Mouse (Mus musculus): ENCODE data around the gene Tcf21. TPM values are rescaled to one million over a fixed set of nuclear protein-coding genes. Genes with fewer than 3 reads are reported as not detected.

The Tcf21 gene
- polyA plus RNA-seq, 1 experiment from 2014 or later = 750 TPM

GRCm38 (mm10) chr10:22844731-22845130 lies 24.8 kb upstream of the Tcf21 start:
- Histone ChIP-seq H3K4me2 (replicated peaks; ENCODE audit: low read depth, low read length) (no peak overlapping the region), H3K4me1 (ENCODE audit: insufficient read depth, low read depth, low read length) (no peaks in the 10 kb centered on the region), H3K9ac (replicated peaks; ENCODE audit: low read depth) (no peak overlapping the region), H3K27me3 (replicated peaks; ENCODE audit: insufficient read depth, low read length) (no peaks in the 10 kb centered on the region), H3K27ac (ENCODE audit: low read length) (no peak overlapping the region), H3K9me3 (ENCODE audit: low read length) (no peaks in the 10 kb centered on the region), H3K4me3 (ENCODE audit: low read depth, low read length) (no peak overlapping the region), H3K36me3 (ENCODE audit: insufficient read depth, low read length) (no peaks in the 10 kb centered on the region)
- DNase-seq (ENCODE audit: low spot score) (no peak), ATAC-seq (no peak)
- WGBS = 42% methylated on average over 10 of the region's 10 CpGs
- TF ChIP-seq CTCF (IDR thresholded peaks at IDR 0.05) (no peak), EP300 (IDR thresholded peaks at IDR 0.05) (no peak)

GRCm38 (mm10) chr10:22843440-22844361 lies 23.7 kb upstream of the Tcf21 start:
- Histone ChIP-seq H3K9ac (replicated peaks; ENCODE audit: low read depth) (no peak overlapping the region), H3K9me3 (ENCODE audit: low read length) (no peaks in the 10 kb centered on the region), H3K4me1 (ENCODE audit: insufficient read depth, low read depth, low read length) (no peaks in the 10 kb centered on the region), H3K4me3 (ENCODE audit: low read depth, low read length) (no peak overlapping the region), H3K27me3 (replicated peaks; ENCODE audit: insufficient read depth, low read length) (no peaks in the 10 kb centered on the region), H3K36me3 (ENCODE audit: insufficient read depth, low read length) (no peaks in the 10 kb centered on the region), H3K4me2 (replicated peaks; ENCODE audit: low read depth, low read length) (peak overlapping the region; percentile 9; the same call in 1 of the 2 replicates), H3K27ac (ENCODE audit: low read length) (no peak overlapping the region)
- no peak; the same call in 1 of the 2 replicates for TF ChIP-seq CTCF (IDR thresholded peaks at IDR 0.05)
- no peak for TF ChIP-seq EP300 (IDR thresholded peaks at IDR 0.05)
- WGBS = 10% methylated on average over 26 of the region's 26 CpGs
- DNase-seq (ENCODE audit: low spot score) (no peak), ATAC-seq (no peak)

GRCm38 (mm10) chr10:22842781-22843439 lies 22.9 kb upstream of the Tcf21 start:
- Histone ChIP-seq H3K36me3 (ENCODE audit: insufficient read depth, low read length) (no peaks in the 10 kb centered on the region), H3K27ac (ENCODE audit: low read length) (no peak overlapping the region), H3K9me3 (ENCODE audit: low read length) (no peaks in the 10 kb centered on the region), H3K4me2 (replicated peaks; ENCODE audit: low read depth, low read length) (no peak overlapping the region), H3K27me3 (replicated peaks; ENCODE audit: insufficient read depth, low read length) (no peaks in the 10 kb centered on the region), H3K4me3 (ENCODE audit: low read depth, low read length) (no peak overlapping the region), H3K9ac (replicated peaks; ENCODE audit: low read depth) (no peak overlapping the region), H3K4me1 (ENCODE audit: insufficient read depth, low read depth, low read length) (no peaks in the 10 kb centered on the region)
- ATAC-seq (no peak), DNase-seq (ENCODE audit: low spot score) (no peak)
- WGBS = 28% methylated on average over 17 of the region's 17 CpGs
- TF ChIP-seq CTCF (IDR thresholded peaks at IDR 0.05) (no peak), EP300 (IDR thresholded peaks at IDR 0.05) (no peak)

- WGBS = 45% methylated on average over 4 of the region's 4 CpGs
- Histone ChIP-seq H3K27ac (ENCODE audit: low read length) (no peak overlapping the region), H3K9me3 (ENCODE audit: low read length) (no peaks in the 10 kb centered on the region), H3K9ac (replicated peaks; ENCODE audit: low read depth) (no peak overlapping the region), H3K4me2 (replicated peaks; ENCODE audit: low read depth, low read length) (no peak overlapping the region), H3K36me3 (ENCODE audit: insufficient read depth, low read length) (no peaks in the 10 kb centered on the region), H3K4me3 (ENCODE audit: low read depth, low read length) (no peak overlapping the region), H3K27me3 (replicated peaks; ENCODE audit: insufficient read depth, low read length) (no peaks in the 10 kb centered on the region), H3K4me1 (ENCODE audit: insufficient read depth, low read depth, low read length) (no peaks in the 10 kb centered on the region)
- DNase-seq (ENCODE audit: low spot score) (no peak), ATAC-seq (no peak)
- TF ChIP-seq CTCF (IDR thresholded peaks at IDR 0.05) (no peak), EP300 (IDR thresholded peaks at IDR 0.05) (no peak)
These were observed 22.1 kb upstream of the Tcf21 start for GRCm38 (mm10) chr10:22842113-22842512.

- ATAC-seq (no peak), DNase-seq (ENCODE audit: low spot score) (no peak)
- Histone ChIP-seq H3K4me3 (ENCODE audit: low read depth, low read length) (no peak overlapping the region), H3K27me3 (replicated peaks; ENCODE audit: insufficient read depth, low read length) (peaks cover 6% of the 10 kb centered on the region; the same call in 1 of the 2 replicates), H3K4me2 (replicated peaks; ENCODE audit: low read depth, low read length) (no peak overlapping the region), H3K4me1 (ENCODE audit: insufficient read depth, low read depth, low read length) (peaks cover 4% of the 10 kb centered on the region; the same call in 1 of the 2 replicates), H3K9ac (replicated peaks; ENCODE audit: low read depth) (no peak overlapping the region), H3K36me3 (ENCODE audit: insufficient read depth, low read length) (no peaks in the 10 kb centered on the region), H3K27ac (ENCODE audit: low read length) (no peak overlapping the region), H3K9me3 (ENCODE audit: low read length) (no peaks in the 10 kb centered on the region)
- 85% methylated on average over 2 of the region's 2 CpGs for WGBS
- TF ChIP-seq CTCF (IDR thresholded peaks at IDR 0.05) (no peak), EP300 (IDR thresholded peaks at IDR 0.05) (no peak)
These were observed 6.3 kb upstream of the Tcf21 start for GRCm38 (mm10) chr10:22826244-22826643.

GRCm38 (mm10) chr10:22822896-22823295 lies 2.9 kb upstream of the Tcf21 start:
- DNase-seq (ENCODE audit: low spot score) = no peak
- H3K36me3 ChIP-seq (ENCODE audit: insufficient read depth, low read length) = no peaks in the 10 kb centered on the region
- no peak overlapping the region for H3K27ac ChIP-seq (ENCODE audit: low read length)
- no peak overlapping the region for H3K4me3 ChIP-seq (ENCODE audit: low read depth, low read length)
- 17% methylated on average over 6 of the region's 6 CpGs for WGBS
- peaks cover 17% of the 10 kb centered on the region for H3K27me3 ChIP-seq (replicated peaks; ENCODE audit: insufficient read depth, low read length)
- H3K9me3 ChIP-seq (ENCODE audit: low read length) = no peaks in the 10 kb centered on the region
- peak overlapping the region; percentile 18; the same call in 1 of the 2 replicates for H3K4me2 ChIP-seq (replicated peaks; ENCODE audit: low read depth, low read length)
- H3K4me1 ChIP-seq (ENCODE audit: insufficient read depth, low read depth, low read length) = peaks cover 4% of the 10 kb centered on the region; the same call in 1 of the 2 replicates
- TF ChIP-seq EP300 (IDR thresholded peaks at IDR 0.05) (no peak), CTCF (IDR thresholded peaks at IDR 0.05) (no peak)
- no peak overlapping the region for H3K9ac ChIP-seq (replicated peaks; ENCODE audit: low read depth)
- ATAC-seq = no peak
